Mouse (Mus musculus) right cerebral cortex, postnatal 25 days (tissue): Measurements from ENCODE around the gene Lmo2.

ENCODE experiments used
- DNase-seq: peaks from one replicate; pipeline ENCODE4 v3.0.0; 2022

Gene Lmo2

GRCm38 (mm10) chr2:103944859-103945258 is 12.9 kb upstream of the Lmo2 start:
- DNase-seq = no peak

GRCm38 (mm10) chr2:103945571-103946092 is 12.2 kb upstream of the Lmo2 start:
- DNase-seq = no peak

GRCm38 (mm10) chr2:103946892-103947291 is 10.9 kb upstream of the Lmo2 start:
- DNase-seq = no peak

- DNase-seq = no peak
Measured at GRCm38 (mm10) chr2:103947982-103948655, 9.7 kb upstream of the Lmo2 start.

DNA sequence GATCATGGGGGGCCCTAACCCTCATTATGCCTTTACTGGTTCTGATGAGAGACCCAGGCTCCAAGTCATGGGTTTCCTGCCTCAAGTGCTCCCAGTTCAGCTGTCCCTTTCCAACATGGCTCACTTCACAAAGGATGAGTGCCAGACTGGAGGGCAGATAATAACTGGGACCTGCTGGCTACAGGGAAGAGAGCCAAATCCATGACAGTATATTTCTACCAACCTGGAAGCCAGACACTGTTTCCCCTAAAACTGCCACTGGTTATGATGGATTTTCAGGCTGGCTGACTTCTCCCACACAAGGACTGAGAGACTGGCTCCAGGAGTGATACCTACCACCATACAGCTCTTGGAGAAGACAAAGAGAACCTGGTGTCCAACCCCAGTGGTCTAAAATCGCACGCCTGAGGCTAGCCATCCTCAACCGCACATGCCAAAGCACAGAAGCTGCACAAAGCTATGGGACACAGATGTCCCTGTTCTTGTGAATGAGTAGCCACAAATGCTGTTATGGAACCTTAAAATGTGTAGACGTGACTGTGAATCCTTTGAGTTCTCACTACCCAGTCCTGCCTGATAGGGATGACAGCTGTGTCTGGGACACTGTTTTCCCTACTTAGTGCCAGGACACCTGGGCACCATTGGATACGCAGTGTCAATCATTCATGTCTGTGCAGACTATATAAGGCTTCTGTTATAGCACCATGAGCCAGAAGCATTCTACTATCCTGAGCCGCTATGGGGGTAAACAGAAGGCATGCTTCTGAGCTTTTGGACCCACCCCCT is 4.5 kb upstream of the Lmo2 start:
- no peak for DNase-seq

- DNase-seq = no peak
Measured at GRCm38 (mm10) chr2:103955714-103956113, 2.1 kb upstream of the Lmo2 start.

- no peak for DNase-seq
Measured at GRCm38 (mm10) chr2:103956867-103957266, 919 bp upstream of the Lmo2 start.

GRCm38 (mm10) chr2:103958634-103959033 is 848 bp downstream of the Lmo2 start:
- DNase-seq = no peak

- DNase-seq = no peak
Measured at GRCm38 (mm10) chr2:103959066-103959465, 1.3 kb downstream of the Lmo2 start.

GRCm38 (mm10) chr2:103959574-103959973 is 1.8 kb downstream of the Lmo2 start:
- no peak for DNase-seq

DNA sequence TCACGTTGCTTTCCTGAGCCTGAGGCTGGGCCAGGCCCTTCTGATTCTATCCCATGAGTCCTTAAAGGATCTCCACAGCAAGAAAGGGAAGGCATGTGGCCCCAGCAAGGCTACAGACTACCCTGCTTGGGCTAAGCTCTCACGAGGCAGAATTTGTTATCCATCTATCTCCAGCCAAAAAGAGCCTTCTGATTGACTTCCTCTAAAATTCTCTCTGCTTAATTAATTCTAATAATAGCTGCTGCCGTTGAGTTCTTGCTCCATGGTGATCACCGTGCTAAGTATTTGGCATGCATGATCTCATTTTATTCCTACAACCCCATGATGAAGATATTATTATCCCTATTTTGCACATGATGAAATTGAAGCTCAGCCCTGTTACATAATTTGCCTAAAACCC is 4.6 kb downstream of the Lmo2 start:
- DNase-seq = no peak

- no peak for DNase-seq
Measured at GRCm38 (mm10) chr2:103965391-103965790, 7.6 kb downstream of the Lmo2 start.

- no peak for DNase-seq
Measured at GRCm38 (mm10) chr2:103968186-103968585, 10.4 kb downstream of the Lmo2 start.

GRCm38 (mm10) chr2:103968919-103969436 is 11.2 kb downstream of the Lmo2 start:
- no peak for DNase-seq

DNA sequence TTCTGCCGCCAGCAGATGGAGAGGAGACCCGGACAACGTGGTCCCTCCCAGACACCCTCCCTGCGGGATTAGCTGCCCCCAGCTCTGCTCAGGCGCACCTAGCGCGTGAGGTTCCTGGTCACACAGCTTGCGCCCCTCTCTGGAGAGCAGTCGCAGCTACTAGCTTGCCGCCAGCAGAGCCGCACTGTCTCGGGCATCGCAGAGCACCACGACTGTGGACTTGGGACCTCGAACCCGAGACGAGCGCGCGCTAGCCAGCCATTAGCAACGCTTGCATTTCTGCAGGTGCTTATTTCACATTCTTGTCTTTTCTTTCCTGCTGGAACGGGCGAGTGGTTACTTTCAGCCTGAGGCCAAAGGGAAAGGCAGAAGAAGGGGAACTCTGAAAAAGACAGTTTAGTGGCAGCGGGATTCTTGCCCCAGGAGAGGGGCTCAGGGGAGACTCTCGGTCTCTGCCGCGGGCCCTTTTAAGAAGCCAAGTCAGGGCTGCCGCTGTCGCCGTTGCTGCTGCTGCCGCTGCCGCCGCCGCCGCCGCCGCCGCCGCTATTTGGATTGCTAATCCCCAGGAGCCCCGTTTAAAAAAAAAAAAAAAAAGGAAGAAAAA is 11.8 kb downstream of the Lmo2 start:
- DNase-seq = peak; percentile 57

DNA sequence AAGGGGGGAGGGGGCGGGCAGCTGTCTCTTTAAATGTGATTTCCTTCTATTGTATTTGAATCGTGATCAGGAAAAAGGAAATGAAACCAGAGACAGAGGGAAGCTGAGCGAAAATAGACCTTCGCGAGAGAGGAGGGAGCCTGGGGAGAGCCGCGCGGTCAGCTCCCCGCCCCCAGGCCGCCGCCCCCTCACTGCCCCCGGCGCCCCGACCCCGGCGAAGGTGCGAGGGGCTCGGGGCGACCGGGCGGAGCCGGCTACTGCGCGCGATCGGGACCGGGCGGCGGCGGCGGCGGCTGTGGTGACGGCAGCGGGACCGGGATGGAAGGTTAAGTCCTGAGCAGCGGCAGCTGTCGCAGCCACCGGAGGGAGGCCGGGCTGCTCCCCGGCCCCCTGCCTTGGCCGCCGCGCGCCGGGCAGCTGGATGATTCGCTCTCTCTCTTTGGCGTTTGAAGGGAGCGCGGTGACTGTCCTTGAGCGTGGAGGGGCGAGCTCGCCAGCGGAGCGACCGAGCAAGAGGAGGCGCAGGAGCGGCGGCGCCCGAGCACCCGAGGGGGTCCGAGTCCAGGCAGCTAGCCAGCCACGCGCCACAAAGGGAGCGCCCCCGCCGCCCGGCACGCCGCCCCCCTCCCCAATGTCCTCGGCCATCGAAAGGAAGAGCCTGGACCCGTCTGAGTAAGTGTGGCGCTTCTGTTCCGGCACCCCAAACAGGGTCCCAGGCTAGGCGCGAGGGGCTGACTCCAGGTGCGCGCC is 12.4 kb downstream of the Lmo2 start:
- peak; percentile 58 for DNase-seq

GRCm38 (mm10) chr2:103970791-103971649 is 13.2 kb downstream of the Lmo2 start:
- DNase-seq = no peak

DNA sequence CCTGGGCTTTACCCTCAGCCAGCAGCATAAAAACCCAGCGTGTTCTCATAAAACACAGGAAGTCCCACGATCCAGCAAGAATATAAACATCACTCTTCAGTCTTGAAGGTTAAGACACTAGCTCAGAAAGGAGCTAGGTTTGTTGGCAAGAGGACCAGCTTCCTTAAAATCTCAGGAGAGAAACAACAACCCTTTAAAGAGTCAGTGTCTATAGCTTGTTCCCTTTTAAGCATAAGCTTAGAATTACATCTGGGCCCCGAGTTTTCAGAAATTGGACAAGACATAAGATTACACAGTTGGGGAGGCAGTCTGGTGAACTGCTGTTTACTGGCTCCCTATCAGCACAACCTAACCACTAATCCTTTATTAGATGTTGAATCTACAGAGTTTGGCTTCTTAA is 14.1 kb downstream of the Lmo2 start:
- DNase-seq = no peak

- no peak for DNase-seq
Measured at GRCm38 (mm10) chr2:103975904-103976303, 18.1 kb downstream of the Lmo2 start.

DNA sequence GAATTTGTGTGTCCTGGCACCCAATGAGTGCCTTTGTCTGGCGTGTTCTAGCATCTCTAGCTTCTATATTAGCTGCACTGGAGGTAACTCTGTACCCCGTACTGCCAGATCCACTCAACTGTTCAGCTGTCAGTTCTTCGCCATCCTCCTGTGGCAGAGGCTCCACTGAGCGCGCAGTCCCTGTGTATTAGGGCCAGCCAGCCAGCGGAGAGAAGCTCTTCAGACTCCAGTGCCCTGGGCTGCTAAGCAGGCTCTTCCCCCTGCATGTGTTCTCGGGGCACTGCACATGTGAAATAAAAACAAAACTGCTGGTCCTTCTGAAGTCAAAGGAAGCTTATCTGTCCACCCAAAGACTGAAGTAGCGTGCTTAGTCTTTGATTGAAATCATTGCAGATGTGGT is 19.4 kb downstream of the Lmo2 start:
- no peak for DNase-seq

DNA sequence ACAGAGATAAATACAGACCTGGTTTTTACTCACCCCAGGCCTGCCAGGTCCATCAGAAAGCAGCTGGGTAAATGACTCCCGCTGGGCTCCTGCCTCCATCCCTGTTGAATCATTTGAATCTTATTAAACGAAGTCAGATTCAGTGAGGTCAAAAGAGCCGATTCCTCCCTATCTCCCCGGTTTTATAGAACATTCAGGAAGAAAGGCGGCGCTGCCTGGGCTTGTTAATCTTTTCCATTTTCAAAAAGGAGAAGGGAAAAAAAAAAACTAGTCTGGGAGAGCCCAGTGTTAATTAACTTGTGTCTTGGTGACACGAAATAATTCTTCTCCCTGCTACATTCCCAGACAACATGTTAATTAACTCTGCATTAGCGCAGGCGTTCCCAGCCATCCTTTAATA is 19.9 kb downstream of the Lmo2 start:
- no peak for DNase-seq

- peak; percentile 45 for DNase-seq
Measured at GRCm38 (mm10) chr2:103982250-103982649, 24.5 kb downstream of the Lmo2 start.
